Mouse (Mus musculus): Measurements from ENCODE around the gene Prdm11.

DNA sequence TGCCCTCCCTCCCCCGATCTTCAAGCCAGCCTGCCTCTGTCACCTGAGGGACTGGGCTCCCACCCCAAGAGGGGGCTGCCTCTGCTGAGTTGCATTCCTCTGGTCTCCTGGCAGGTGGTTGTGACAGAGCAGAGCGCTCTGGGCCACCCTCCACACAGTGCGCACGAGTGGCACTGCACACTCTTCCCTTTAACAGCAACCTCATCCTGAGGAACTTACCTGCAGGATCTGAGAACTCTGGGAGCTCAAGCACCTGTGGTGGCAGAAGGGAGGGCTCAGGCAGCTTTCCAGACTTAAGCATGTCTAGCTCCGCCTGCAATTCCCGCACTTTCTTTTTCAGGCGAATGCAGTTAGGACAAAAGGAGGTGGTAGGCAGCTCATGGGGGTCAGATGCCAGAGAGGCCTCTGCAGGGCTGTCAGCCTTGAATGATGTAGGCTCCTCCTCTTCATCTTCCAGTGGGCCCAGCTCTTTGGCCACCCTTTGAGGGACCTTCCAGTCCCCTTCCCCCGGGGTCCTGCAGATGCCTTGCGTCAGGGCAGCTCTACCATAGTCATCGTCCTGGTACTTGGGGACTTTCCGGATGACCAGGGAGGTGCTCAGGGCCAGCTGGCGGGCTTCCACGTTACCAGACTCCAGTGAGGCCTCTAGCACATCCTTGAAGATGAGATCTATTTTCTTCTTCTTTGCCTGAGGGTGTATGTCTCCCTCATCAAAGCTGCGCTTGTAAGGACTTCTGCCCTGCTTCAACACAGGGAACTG is 70.8 kb downstream of the Prdm11 start:
- TF ChIP-seq CTCF (IDR thresholded peaks at IDR 0.05; ENCODE audit: borderline replicate concordance, insufficient read depth, low read length) (no peak), POLR2A (IDR thresholded peaks at IDR 0.05; ENCODE audit: low read depth, low read length) (no peak)
